Mouse (Mus musculus): ENCODE results near the gene Prim2.

DNA sequence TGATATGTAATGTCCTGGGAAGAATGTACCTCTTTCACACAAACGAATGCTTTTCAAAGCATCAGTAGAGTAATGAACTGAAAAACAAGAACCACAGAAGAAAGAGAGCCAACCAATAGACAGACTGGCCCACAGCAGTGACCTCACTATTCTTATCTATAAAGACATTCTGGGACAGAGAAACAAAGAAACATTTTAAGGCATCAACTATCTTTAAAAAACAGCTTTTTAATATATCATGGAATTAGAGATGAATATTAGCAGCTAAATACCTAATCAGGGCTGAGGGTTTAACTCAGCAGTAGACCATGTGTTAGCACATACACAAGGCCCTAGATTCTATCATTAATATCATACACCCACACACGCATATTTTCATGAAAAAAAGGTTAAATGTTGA lies 42.5 kb downstream of the Prim2 start:
- TF ChIP-seq CTCF (conservative IDR thresholded peaks at IDR 0.05; ENCODE audit: low read length) (no peak), POU5F1 (IDR thresholded peaks at IDR 0.05; ENCODE audit: borderline replicate concordance, low read length) (no peak)
